Mouse (Mus musculus) Muller cell, postnatal 12 days (primary cell): Measurements from ENCODE around the gene Zfp710.

ENCODE experiments used
- DNase-seq: peaks from one replicate; pipeline ENCODE4 v3.0.0-alpha.2; 2015; ENCODE audit errors: inconsistent ontology term

The Zfp710 gene

GRCm38 (mm10) chr7:80057002-80057691 is 32.5 kb downstream of the Zfp710 start:
- peak; percentile 55 for DNase-seq

DNA sequence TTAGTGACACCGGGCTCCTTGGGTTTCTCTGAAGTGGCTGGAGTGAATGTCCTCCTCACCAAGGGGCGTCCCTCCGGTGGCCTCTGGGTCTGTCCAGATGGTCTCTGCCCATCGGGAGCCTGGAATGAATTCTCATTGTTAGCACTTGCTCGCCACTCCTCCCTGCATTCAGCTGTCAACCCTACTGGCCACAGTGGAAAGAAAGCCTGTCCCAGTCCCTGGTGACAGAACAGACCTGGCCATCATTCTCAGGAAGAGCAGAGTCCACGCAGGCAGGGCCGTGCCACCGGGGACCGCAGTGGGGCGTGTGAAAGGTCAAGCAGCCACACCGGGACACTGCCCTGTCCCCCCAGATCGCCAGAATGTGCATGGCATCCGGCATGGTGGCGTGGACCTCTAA is 33.2 kb downstream of the Zfp710 start:
- DNase-seq, result peak; percentile 58

GRCm38 (mm10) chr7:80058405-80059063 is 33.9 kb downstream of the Zfp710 start:
- no peak for DNase-seq

- no peak for DNase-seq
These were observed 34.6 kb downstream of the Zfp710 start for GRCm38 (mm10) chr7:80059064-80059838.

DNA sequence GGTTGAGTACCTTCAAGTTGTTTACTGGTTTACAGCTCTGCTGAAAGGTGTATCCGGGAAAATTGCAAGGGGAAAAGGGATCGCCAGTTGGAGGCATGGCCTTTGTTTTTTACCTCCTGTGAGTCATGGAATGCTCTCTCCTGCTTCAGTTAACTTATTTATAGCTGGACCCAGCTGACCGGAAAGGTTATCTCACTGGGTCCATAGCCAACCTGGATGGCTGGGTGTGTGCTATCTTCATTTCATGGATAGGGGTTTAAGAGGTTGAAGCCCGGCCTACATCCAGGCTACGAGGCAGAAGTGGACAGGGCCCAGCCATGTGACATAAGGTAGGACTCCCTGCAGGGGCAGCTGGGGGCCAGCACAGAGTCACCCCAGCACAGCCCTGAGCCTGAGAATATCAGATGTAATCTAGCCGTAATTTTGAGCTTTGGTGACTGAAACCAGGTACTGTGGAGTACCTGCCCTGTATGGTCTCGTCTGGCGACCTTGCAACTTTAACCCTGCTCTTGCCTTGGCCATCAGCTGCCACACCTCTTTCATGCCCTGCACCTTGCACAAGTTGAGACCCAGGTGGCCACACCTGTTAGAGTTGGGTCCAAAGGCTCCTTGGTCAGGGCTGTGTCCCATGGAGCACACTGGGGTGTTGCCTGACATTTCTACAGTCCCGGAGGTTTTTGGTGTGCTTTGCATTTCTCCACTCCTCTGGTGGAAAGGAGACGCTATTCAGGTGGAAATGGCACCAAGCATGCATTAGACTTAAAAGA is 35.6 kb downstream of the Zfp710 start:
- no peak for DNase-seq

- no peak for DNase-seq
These were observed 37.6 kb downstream of the Zfp710 start for GRCm38 (mm10) chr7:80062083-80062826.

GRCm38 (mm10) chr7:80063244-80063643 is 38.6 kb downstream of the Zfp710 start:
- no peak for DNase-seq

DNA sequence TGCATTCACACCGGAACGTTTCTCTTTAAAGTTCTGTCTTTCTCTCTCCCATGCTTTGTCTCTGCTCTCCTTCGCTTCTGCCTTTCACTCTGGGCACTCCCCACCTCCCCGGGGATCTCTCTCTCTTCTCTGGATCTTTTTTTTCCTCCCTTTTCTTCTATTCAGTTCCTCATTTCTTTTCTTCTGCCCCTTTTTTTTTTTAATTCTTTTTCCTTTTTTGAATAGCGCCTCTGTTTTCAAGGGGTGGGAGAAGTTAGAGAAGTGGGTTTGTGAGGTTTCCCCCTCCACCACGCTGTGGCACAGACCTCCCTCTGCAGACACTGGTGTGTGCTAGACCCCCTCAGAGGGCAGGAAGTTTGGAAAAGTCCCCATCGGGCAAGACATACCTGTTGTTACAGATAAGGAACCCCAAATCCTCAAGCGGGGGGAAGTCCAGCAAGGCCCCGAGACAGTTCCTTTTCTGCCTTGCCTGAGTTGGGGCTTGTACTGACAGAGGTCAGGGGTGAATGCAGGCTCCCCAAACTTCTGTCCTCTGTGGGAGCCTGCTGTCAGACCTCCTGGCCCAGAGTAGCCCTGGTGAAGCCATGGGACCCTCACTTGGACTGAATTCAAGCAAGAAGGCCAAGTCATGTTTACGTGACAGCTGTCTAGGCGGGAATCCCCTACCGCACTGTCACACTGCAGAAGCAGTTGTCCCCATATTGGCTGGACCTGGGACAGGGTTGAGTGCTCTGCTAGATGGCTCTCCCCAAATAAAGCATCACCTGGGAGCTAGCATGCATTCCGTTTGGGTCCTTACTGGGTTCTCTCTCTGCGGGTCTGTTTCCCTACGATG is 39.5 kb downstream of the Zfp710 start:
- no peak for DNase-seq

- no peak for DNase-seq
These were observed 40.6 kb downstream of the Zfp710 start for GRCm38 (mm10) chr7:80065250-80065649.

DNA sequence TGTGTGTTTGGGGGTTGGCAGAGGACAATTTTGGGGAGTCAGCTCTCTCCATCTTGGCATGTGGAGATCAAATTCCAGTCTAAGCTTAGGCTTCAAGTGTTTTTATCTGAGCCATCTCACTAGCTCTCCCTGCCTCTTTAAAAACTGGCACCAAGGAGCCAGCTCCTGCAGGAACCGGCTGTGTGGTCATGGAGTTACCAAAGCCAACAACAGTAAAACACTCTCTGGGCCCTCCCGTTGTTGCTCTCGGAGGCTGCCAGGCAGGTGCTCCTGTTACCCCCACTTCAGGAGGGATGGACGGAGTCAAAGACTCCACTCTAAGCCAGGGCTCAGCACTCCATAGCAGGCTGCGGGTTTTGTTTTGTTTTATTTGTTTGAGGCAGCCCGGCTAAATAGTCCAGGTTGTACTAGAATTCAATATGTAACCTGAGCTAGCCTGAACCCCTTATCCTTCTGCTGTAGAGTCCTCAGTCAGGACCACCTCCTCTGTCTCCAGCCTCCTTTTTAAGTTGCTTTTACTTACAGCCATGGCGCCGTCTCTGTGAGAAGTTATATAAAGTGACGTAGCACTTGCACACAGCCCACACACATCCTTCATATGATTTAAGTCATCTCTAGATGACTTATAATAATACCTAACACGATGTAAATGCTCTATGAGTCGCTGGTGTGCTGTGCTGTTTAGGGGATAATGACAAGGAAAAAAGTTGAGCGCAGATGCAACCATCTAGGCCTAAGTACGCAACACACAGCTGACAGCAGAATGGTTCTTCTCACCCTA is 42.3 kb downstream of the Zfp710 start:
- DNase-seq, result no peak

DNA sequence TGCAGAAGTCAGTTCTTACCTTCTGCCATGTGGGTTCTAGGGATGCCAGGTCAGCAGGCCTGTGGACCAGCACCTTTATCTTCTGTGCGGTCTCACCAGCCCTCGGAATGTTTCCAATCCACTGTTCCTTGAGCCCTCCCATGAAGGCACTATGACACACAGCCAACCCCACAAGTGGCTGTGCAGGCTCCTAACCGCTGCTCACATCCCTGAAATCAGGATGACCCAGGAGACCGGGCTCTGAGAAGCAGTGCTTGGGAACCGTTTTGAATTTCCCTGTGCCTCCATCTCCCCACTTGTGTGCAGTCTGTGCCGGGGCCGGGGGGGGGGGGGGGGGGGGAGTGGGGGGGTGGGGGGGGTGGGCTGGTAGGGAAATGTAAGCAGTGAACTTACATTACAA is 43.7 kb downstream of the Zfp710 start:
- DNase-seq, result no peak

DNA sequence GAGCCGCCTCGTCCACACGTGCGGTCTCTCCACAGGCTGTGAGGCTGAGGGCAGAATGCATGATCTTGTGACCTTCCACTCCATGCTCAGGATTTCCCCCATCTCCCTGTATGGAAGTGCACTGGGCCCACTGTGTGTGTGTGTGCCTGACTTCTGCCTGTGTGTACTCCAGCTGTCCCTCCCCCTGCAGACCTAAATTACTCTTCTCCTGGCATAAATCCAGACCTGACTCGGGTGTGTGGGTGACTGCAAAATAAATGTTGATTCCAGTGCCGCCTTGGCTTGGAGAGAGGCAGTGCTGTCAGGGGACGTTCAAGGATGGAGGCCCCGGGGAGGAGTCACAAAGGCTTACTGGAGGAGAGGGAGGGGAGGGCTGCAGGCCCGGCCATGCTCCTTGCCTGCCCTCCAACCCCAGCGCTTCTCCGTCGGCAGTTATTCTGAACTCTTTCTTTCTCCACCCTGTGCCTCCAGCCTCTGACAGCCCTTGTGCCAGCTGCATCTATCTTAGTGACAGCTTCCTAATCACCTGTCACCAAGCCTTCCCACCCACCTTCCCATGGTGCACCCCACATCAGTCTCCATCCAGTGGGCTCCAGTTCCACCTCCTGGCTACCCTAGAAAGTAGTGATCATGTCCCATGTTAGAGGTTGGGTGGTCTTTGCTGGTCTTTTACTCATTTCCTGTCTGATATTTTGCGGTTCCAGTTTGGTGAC is 45.2 kb downstream of the Zfp710 start:
- DNase-seq, result peak; percentile 60

DNA sequence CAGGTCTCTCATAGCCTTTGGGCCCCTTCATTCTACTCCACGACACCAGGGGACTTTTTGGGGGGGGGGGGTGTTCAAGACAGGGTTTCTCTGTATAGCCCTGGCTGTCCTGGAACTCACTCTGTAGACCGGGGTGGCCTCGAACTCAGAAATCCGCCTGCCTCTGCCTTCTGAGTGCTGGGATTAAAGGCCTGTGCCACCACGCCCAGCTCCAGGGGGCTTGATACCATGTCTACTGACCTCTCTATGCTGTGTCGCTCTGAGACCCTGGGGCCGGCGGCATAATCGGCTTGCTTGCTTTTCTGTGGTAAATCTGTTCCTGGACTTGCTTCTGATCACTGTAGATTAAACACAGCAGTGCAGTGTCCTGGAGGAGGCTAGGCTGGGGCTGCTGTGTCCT is 46.6 kb downstream of the Zfp710 start:
- no peak for DNase-seq

- DNase-seq, result no peak
These were observed 47.7 kb downstream of the Zfp710 start for GRCm38 (mm10) chr7:80072297-80072696.

GRCm38 (mm10) chr7:80073506-80073905 is 48.9 kb downstream of the Zfp710 start:
- DNase-seq, result no peak

GRCm38 (mm10) chr7:80074921-80075441 is 50.4 kb downstream of the Zfp710 start:
- DNase-seq, result no peak

DNA sequence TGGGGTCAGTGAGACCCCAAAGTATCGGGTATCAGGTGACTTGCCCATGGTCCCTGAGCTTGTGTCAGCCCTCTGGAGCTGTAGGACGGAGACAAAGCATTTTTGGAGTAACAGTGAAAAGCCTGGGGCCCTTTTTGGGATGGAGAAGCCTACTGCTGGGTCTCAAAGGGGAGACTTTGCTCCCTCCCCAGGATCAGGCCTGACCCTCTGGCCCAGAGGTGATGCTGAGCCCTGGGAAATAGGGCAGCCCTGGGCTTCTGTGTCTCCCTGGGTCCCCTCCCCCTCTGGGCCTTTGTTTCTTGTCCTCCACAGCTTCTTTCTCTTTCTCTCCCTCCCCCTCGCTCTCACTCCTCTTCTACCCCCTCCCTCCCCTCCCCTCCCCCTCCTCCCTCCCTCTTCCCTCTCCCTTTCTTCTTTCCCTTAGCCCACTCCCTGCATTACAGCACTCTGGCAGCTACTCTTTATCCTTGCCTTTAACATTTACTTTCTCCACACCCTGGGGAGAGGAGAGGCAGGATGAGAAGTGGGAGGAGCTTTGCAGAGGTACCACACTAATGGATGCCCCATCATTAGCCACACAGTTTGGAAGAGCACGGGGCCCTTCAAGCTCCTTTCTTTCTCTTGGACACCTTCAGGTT is 51.5 kb downstream of the Zfp710 start:
- DNase-seq, result no peak
